Mouse (Mus musculus) lung, postnatal 10 days (tissue): ENCODE data around the gene Trim50.
A peak's percentile ranks its signal among the peaks of the same experiment; 100 is the strongest.

Source experiments
- DNase-seq: peaks from one replicate; pipeline ENCODE4 v3.0.0; 2021

The Trim50 gene

DNA sequence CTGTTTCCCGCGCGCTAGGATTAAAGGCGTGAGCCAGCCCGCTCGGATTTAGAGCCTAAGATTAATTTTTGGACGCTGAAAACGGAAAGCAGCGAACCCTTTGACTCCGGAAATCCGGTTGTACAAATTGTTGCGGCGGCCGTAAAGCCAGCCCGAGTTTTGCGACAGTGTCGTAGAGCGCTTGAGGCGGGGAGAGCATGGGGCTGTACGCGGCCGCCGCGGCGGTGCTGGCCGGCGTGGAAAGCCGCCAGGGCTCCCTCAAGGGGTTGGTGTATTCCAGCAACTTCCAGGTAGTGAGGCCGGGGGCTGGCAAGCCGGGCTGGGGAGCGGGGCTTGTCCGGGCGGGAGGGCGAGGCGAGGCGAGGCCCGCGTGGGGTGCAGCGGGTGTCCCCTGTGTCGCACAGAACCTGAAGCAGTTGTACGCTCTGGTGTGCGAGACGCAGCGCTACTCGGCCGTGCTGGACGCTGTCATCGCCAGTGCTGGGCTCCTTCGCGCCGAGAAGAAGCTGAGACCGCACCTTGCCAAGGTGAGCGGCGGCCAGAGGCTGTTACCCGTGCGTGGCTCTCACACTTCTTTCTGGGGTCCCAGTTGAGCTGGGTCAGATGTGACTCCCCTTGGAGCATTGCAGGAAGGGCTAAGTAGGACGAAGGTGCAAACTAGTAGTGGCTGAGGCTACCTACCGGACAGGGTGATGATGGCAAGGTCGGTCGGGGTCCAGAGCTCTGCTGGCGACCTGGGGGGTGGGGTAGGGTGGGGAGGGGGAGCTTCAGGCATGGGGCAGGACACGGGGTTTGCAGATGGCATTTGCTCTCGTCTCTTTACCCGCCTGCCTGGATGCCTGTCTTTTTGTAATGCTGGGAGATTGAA is 16.9 kb downstream of the Trim50 start, which contains the start of gene Nsun5:
Gene Nsun5, plus strand, starts transcription at position 167 of the 868 bp plus-strand sequence.
- DNase-seq: peak; percentile 98

DNA sequence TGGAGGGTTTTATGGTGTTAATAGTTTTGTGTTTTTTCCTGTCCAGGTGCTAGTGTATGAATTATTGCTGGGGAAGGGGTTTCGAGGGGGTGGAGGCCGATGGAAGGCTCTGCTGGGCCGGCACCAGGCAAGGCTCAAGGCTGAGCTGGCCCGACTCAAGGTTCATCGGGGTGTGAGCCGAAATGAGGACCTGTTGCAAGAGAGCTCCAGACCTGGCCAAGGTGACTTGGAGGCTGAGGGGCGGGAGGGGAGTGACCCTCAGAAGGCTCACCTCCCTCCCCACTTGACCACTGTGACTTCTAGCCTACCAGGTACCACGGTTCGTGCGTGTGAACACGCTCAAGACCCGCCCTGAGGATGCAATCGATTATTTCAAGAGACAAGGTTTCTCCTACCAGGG is 18.1 kb downstream of the Trim50 start:
- no peak for DNase-seq

DNA sequence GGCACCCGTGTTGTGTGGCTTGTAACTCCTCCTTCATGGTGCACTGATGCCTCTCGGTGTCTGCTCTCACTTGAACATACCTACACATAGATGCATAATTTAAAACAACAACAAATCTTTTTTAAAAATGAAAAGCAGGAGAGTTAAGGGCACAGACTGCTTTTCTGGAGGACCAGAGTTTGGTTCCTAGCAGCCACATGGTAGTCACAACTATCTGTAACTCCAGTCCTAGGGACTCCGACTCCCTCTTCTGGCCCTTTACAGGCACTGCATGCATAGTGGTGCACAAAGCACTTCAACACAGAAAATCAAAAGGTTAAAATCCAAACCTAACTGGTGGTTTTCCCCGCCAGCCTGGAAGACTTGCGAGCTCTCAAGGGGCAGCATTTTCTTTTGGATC is 20.5 kb downstream of the Trim50 start:
- DNase-seq: no peak

DNA sequence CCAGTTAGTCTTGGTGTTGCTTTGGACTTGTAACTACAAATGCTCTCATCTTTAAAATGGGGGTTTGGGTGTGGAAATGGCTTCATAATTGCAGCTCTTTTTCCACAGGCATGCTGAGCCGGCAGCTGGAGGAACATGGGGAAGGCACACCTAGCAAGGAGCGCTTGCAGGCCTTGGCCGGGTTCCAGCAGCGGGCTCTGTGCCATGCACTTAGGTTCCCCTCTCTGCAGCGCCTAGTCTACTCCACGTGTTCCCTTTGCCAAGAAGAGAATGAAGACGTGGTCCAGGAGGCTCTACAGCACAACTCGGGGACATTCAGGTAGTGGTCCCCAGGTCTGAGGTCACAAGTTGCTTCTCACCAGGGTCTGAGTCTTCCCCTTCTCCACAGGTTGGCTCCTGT is 22.1 kb downstream of the Trim50 start:
- peak; percentile 47 for DNase-seq

DNA sequence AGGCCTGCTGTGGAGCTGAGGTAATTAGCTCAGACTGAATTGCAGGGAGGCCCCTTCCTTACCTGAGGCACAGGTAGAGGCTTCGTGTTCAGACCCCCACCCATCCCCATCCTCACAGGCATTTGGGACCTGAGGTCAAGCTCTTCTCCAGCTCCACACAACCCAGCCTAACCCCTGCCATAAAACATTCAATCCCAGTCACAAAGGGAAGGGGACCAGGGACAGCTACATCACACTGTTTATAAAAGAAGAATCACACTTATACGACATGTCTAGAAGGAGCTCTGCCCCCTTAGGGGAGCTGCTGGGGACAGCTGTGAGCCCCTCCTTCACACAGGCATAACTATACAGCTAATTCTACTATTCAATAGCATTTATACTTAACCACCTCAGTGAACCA is 23.2 kb downstream of the Trim50 start:
- no peak for DNase-seq

DNA sequence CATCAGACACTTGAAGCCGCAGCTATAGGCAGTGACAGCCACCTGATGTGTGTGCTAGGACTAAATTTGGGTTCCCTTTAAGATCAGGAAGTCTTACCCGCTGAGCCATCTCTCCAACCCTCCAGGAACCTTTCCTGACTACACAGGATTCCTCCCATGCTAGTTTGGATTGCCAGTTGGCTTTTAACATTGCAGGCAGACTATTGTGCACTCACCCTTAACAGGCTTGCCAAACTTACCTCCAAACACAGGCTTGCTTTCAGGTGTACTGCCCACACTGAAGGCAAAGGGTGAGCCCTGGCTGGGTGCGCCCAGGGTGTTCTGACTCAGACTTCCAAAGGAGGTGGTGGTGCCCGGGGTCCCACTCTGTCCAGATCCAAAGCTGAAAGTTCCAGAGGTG is 27.6 kb downstream of the Trim50 start:
- DNase-seq: no peak

DNA sequence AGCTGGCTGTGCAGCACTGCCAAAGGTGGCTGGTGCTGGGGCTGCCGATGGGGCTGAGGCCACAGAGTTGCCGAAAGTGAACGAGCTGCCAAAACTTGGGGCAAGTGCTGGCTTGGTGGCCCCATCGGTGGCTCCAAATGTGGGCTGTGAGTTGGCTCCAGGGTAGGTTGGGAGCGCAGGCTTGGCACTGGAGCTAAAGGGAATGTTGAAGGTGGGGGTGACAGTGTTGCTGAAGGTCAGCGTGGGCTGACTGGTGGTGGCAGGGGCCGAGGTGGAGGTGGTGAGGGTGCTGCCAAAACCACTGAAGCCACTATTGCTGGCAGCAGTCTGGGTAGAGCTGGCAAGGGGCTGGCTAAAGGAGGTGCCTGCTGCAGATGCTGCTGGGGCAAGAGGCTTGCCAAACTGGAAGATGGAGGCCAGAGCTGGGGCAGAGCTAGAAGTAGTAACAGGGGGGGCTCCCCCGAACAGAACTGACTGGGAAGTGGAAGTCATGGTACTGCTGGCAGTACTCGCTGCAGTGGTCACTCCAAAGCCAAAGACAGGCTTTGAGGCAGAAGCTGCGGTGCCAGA is 28.3 kb downstream of the Trim50 start:
- DNase-seq: no peak

DNA sequence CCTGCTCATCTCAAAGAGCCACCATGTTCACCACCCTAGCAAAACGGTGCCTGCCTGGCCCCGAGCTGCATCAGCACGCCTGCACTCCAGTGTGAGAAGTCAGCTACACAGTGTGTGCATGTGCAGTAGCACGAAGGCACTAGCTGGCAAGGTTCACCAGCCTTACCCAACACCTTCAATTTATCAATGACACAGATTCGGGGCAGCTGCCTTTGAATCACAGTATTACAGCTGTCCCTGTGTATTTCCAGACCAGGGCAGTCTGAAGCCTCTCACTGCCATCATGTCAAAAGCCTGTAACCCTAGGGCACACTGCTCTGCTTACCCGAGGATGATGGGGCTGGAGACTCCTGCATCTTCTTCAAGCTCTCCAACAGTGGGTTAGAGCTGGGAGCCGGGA is 29.7 kb downstream of the Trim50 start:
- no peak for DNase-seq

DNA sequence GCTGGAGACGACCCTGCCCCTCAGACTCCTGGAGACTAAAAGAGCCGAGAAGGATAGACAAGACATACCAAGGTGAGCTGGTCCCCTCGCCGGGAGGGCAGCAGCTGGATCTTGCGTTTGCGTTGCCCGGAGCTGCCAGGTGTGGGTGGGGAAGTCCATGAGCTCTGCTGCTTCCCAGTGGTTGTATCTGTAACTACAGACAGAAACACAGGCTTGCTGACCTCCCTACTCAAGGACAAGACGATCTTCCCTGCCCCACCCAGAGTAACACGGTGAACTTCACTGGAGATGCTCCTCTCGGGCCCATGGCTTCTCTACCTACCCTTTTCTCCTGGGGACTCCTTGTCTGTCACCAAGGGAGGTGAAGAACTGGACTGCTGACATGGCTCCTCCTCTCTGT is 30.7 kb downstream of the Trim50 start:
- no peak for DNase-seq

DNA sequence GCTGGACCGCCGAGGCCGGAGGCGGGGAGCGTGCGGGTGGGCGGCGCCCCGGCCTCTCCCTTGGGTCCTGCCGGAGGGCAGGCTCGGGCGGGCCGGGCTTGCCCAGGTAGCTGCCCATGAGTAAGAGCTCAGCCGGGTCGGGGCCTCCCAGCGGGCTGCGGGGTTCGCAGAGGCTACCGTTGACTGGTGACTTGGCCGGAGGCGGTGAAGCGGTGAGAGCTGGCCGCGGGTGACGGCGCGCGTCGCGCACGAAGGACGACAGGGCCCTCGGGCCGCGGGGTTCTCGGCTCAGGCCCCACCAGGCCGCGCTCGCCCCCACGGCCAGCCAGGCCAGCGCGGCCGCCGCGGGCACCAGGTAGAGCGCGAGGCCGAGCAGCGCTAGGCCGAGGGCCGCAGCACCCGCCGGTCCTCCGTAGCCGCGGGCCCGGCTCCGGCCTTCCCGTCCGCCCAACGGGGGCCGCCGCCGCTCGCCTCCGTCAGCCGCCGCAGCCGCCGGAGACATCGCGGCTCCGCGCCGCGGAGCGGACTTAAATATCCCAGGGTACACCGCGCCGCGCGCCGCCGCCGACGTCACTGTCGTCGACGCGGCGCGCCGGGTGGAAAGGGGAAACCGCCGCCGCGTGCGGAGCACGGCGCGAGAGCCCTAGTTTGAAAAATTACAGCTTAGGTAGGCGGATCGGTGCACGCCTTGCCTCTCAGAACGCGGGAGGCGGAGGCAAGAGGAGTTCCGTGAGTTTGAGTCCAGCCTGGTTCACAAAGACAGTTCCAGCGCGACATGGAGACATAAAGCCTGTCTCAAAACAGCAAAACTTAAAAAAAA is 41.1 kb downstream of the Trim50 start, which contains the start of gene Pom121:
Gene Pom121, minus strand, starts transcription at position 543 of the 820 bp plus-strand sequence.
- peak; percentile 87 for DNase-seq

DNA sequence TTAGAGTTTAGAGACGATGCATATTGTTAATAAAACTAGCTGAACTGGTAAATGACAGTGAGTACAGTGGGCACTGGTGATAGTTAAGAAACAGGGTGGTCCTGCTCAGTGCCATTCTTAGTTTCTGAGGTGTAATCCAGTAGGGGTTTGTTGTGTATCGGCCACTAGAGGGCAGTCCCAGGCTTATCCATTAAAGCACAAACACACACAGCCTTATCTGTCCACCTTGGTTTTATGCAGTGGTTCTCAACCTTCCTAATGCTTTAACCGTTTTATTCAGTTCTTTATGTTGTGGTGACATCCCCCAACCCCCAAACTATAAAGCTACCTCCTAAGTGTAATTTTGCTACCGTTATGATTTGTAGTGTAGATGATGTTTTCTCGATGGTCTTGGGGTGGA is 42.7 kb downstream of the Trim50 start:
- DNase-seq: peak; percentile 51

DNA sequence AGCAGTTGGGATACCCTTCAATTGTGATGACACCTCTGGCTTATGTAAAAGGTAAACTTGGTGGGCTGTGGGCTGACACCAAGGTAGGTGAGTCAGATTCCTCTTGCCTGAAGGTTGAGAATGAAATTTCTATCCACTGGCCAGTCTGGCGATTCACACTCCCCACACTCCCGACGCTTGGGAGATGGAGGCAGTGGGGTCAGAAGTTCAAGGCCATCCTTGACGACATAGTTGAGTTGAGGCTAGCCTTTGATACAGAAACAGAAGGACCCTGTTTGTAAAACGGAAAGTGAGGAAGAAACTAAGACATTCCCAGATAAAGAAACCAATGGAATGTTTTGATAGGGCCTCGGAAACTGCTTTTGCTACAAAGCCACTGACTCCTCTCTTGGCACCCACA is 46.3 kb downstream of the Trim50 start:
- no peak for DNase-seq

DNA sequence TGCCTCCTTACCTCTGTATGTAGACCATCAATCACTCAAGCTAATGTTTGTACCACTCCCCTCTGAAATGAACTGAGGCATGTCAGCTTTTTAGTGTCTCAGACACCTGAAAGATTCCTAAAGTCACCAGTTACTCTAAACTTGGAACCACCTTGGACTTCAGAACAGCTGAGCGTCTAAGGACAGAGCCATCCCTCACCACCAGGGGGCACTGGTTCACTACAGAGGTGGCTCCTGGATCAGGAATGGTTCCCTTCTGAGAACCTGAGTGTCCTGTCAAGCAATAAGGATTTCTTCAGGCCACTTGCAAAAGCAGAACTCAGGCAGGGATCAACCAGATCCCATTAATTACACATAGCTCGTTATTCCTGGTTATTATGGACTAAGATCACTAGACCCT is 47.1 kb downstream of the Trim50 start:
- DNase-seq: peak; percentile 86

DNA sequence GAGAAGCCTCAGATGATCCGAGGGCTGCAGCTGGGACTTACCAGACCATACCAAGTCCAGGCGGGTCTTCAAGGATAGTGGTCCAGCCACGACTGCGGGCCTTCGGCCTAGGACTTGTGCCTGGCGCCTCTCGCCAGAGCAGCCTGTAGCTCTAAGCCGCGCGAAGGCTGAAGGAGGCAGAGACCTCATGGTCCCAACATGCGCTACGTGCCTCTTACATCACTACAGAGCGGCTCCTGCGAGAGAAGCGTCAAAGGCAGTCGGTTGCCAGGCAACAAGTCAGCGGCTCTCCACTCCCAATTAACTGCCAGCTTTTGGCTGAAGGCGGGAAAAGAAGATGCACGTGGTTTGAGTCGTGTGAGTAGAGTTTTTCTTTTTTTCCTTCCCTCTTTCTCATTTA is 51.5 kb downstream of the Trim50 start:
- peak; percentile 52 for DNase-seq

DNA sequence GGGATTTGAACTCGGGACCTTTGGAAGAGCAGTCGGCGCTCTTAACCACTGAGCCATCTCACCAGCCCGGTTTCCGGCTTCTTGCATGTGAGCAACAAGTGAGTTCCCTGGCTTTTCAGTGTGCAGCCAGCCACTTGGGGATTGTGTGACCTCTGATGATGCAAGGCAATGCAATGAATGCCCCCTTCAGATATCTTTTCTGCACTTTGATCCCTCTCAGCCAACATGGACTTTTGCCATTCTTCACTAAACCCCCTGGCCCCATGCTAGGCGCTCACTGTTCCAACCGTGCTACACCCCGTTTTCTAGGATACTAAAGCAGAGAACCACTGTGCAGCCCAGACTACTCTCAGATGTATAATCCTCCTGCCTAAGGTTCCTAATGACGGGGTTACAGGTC is 52.3 kb downstream of the Trim50 start:
- DNase-seq: no peak

DNA sequence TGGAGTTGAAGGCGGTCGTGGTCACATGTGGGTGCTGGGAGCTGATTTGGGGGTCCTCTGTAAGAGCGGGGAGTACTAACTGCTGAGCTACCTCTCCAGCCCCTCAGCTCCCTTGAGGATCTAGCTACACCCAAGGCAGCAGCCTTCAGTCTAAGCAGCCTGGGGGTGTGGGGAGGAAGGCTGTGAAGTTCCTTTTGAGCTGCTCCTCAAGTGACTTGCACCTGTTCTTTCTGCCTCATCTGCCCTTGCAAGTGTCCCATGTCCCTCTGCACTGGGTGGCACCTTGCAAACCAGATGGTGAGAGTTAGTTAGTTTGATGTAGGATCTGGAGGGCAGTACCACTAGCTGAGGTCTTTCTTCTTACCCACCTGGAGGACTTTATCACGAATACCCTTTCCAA is 55.0 kb downstream of the Trim50 start:
- no peak for DNase-seq

DNA sequence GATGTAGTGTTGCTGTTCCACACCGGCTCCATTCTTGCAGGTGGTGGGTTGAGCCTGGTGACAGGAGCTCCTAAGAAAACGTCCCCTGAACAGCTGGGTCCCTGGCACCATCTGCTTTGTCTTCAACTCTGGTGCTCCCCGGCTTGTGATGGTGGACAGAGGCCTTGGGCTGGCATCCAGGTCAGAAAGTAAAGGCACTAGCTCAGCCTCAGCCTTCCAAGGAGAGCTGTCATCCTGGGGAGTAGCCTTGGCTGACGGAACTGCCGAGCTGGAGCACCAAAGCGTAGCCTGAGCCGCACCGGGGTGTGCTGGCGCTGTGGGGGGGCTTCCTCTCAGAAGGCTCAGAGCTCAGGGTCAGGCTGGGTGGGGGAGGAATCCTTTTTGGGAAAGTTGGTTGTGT is 57.2 kb downstream of the Trim50 start:
- no peak for DNase-seq
